Mouse (Mus musculus) lung, postnatal 0 days (tissue): ENCODE measurements around the gene Bcar3.

Experiments used
- CTCF ChIP-seq: IDR thresholded peaks from 2 replicates; pipeline ENCODE4 v1.5.1; 2016; ENCODE audit warnings: antibody characterized with exemption, mild to moderate bottlenecking
- EP300 ChIP-seq: IDR thresholded peaks from 2 replicates; pipeline ENCODE4 v1.6.1; 2016; ENCODE audit warnings: antibody characterized with exemption, mild to moderate bottlenecking, control low read depth

GRCm38 (mm10) chr3:122448196-122448595 lies 154.3 kb downstream of the Bcar3 start:
- TF ChIP-seq EP300 (no peak), CTCF (no peak)
